Mouse (Mus musculus): Measurements from ENCODE around the gene Rsph3b.

Gene Rsph3b

GRCm38 (mm10) chr17:6867740-6868139 is 80.7 kb downstream of the Rsph3b start:
- in situ Hi-C loops (cut with MboI, MseI), result loop anchor here in 1 of 2 experiments (25.0 kb wide), 1 partner anchor 305 kb away; no protein-coding TSS in a partner anchor

- in situ Hi-C loops (cut with MboI, MseI), result loop anchor here in 1 of 2 experiments (25.0 kb wide), 1 partner anchor 304 kb away; no protein-coding TSS in a partner anchor
These were observed 81.9 kb downstream of the Rsph3b start for GRCm38 (mm10) chr17:6866576-6866975.

GRCm38 (mm10) chr17:6865580-6865979 is 82.9 kb downstream of the Rsph3b start:
- in situ Hi-C loops (cut with MboI, MseI), result loop anchor here in 1 of 2 experiments (25.0 kb wide), 1 partner anchor 303 kb away; no protein-coding TSS in a partner anchor

GRCm38 (mm10) chr17:6864869-6865268 is 83.6 kb downstream of the Rsph3b start:
- in situ Hi-C loops (cut with MboI, MseI), result loop anchor here in 1 of 2 experiments (25.0 kb wide), 1 partner anchor 303 kb away; no protein-coding TSS in a partner anchor

- in situ Hi-C loops (cut with MboI, MseI), result loop anchor here in 1 of 2 experiments (25.0 kb wide), 1 partner anchor 301 kb away; no protein-coding TSS in a partner anchor
These were observed 85.0 kb downstream of the Rsph3b start for GRCm38 (mm10) chr17:6863521-6863920.

GRCm38 (mm10) chr17:6862040-6862780 is 86.3 kb downstream of the Rsph3b start:
- in situ Hi-C loops (cut with MboI, MseI), result loop anchor here in 1 of 2 experiments (25.0 kb wide), 1 partner anchor 300 kb away; no protein-coding TSS in a partner anchor

- in situ Hi-C loops (cut with MboI, MseI), result loop anchor here in 1 of 2 experiments (25.0 kb wide), 1 partner anchor 299 kb away; no protein-coding TSS in a partner anchor
These were observed 87.1 kb downstream of the Rsph3b start for GRCm38 (mm10) chr17:6861181-6862039.

- in situ Hi-C loops (cut with MboI, MseI), result loop anchor here in 1 of 2 experiments (25.0 kb wide), 1 partner anchor 298 kb away; no protein-coding TSS in a partner anchor
These were observed 88.0 kb downstream of the Rsph3b start for GRCm38 (mm10) chr17:6860491-6860897.

- in situ Hi-C loops (cut with MboI, MseI), result loop anchor here in 1 of 2 experiments (25.0 kb wide), 1 partner anchor 298 kb away; no protein-coding TSS in a partner anchor
These were observed 88.4 kb downstream of the Rsph3b start for GRCm38 (mm10) chr17:6860067-6860466.
